Mouse (Mus musculus) thymus, adult 2 months (tissue): Measurements from ENCODE around the gene Aire. TPM values are rescaled to one million over a fixed set of nuclear protein-coding genes. Genes with fewer than 3 reads are reported as not detected.

ENCODE experiments used
- DNase-seq: peaks from one replicate; pipeline ENCODE4 v3.0.0; 2021
- H3K27ac ChIP-seq: fragments of 200-500 bp; 2 replicates; pipeline ENCODE4 v1.5.1; 2012; ENCODE audit warnings: low read length, control low read depth; ENCODE audit not compliant: control insufficient read depth, insufficient read depth
- H3K27me3 ChIP-seq: fragments of 200-500 bp; 2 replicates; pipeline ENCODE4 v1.6.1; 2012; ENCODE audit warnings: mild to moderate bottlenecking, low read length, moderate library complexity, mixed read lengths; ENCODE audit not compliant: control insufficient read depth, insufficient read depth
- H3K36me3 ChIP-seq: fragments of 200-500 bp; 2 replicates; pipeline ENCODE4 v1.6.1; 2012; ENCODE audit warnings: mild to moderate bottlenecking, low read length, moderate library complexity; ENCODE audit not compliant: control insufficient read depth, insufficient read depth
- H3K4me1 ChIP-seq: fragments of 200-500 bp; replicated peaks from 2 replicates; pipeline ENCODE4 v1.6.1; 2012; ENCODE audit warnings: low read length; ENCODE audit not compliant: control insufficient read depth, insufficient read depth
- H3K4me3 ChIP-seq: fragments of 200-500 bp; 2 replicates; pipeline ENCODE4 v1.5.1; 2012; ENCODE audit warnings: mild to moderate bottlenecking, low read length, control low read depth, moderate library complexity; ENCODE audit not compliant: control insufficient read depth, insufficient read depth
- CTCF ChIP-seq: fragments of 200-500 bp; IDR thresholded peaks from 2 replicates; pipeline ENCODE4 v1.5.1; 2012; ENCODE audit warnings: mild to moderate bottlenecking, control low read depth, low read length, moderate library complexity, borderline replicate concordance; ENCODE audit not compliant: control insufficient read depth, poor library complexity, insufficient read depth; ENCODE audit errors: extremely low read depth
- POLR2A ChIP-seq: fragments of 200-500 bp; IDR thresholded peaks from 2 replicates; pipeline ENCODE4 v1.6.1; 2012; ENCODE audit warnings: mild to moderate bottlenecking, low read length, control low read depth, moderate library complexity; ENCODE audit not compliant: control insufficient read depth, poor library complexity, insufficient read depth; ENCODE audit errors: extremely low read depth
- WGBS: fragments of 180-500 bp; shearing (Covaris S2); methylation state at CpG from one replicate; pipeline ENCODE4 v1.1.7; 2018; 5-methylcytosine and 5-hydroxymethylcytosine counted together
- polyA plus RNA-seq: library from polyadenylated mRNA; depleted of rRNA; stranded (reverse); fragments of >200 nt; gene quantifications from 2 replicates; pipeline ENCODE4 v1.2.3, GENCODE M21; 2012

Aire gene
- polyA plus RNA-seq, 1 experiment, result 93.7 TPM

GRCm38 (mm10) chr10:78074151-78074550, 30.7 kb upstream of the Aire start:
- TF ChIP-seq POLR2A, result no peak
- no peak for DNase-seq
- no peaks in the 10 kb centered on the region for H3K36me3 ChIP-seq
- peaks cover 3% of the 10 kb centered on the region; the same call in 1 of the 2 replicates for H3K27me3 ChIP-seq
- peaks cover 31% of the 10 kb centered on the region for H3K4me1 ChIP-seq
- H3K27ac ChIP-seq, result no peak overlapping the region
- H3K4me3 ChIP-seq, result no peak overlapping the region
- 88% methylated on average over 4 of the region's 4 CpGs for WGBS

- DNase-seq, result peak; percentile 64
- Histone ChIP-seq H3K27ac (no peak within 1 kb of the TSS), H3K36me3 (no peaks in the 10 kb centered on the region), H3K4me1 (peaks cover 15% of the 10 kb centered on the region), H3K27me3 (peaks cover 3% of the 10 kb centered on the region; the same call in 1 of the 2 replicates), H3K4me3 (peak within 1 kb of the TSS; percentile 49)
- TF ChIP-seq CTCF (peak; percentile 59; the same call in 1 of the 2 replicates), POLR2A (0 out of 2 replicates have a peak, but pooled peaks have one; percentile 30)
- WGBS, result 1% methylated on average over 66 of the region's 66 CpGs
These were observed 25.9 kb upstream of the Aire start, which contains the start of gene Icosl for GRCm38 (mm10) chr10:78069101-78070011. Gene Icosl, plus strand, starts transcription at chr10:78069302.

DNA sequence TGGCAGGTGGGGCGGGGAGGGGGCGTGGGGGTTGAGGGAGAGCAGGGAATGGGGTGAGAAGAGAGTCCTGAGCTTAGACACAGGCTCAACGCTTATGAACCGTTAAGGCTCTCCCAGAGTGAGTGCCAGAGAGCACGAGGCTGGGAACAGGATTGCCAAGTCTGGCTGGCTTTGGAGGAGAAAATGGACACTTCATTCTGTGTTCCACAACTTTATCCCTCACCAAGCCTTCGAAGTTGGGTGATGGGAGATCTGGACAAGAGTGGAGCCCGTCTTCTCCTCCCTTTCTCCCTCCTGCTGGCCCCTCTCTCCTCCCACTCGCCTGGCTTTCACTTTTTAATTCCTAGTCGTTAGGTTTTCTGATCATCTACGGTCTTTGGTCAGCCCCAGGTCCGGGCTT, 25.1 kb upstream of the Aire start:
- peaks cover 3% of the 10 kb centered on the region; the same call in 1 of the 2 replicates for H3K27me3 ChIP-seq
- WGBS, result 30% methylated on average over 11 of the region's 11 CpGs
- TF ChIP-seq POLR2A, result no peak
- TF ChIP-seq CTCF, result no peak
- no peaks in the 10 kb centered on the region for H3K36me3 ChIP-seq
- no peak overlapping the region for H3K27ac ChIP-seq
- no peak for DNase-seq
- peaks cover 16% of the 10 kb centered on the region for H3K4me1 ChIP-seq
- peak overlapping the region; percentile 2; the same call in 1 of the 2 replicates for H3K4me3 ChIP-seq

DNA sequence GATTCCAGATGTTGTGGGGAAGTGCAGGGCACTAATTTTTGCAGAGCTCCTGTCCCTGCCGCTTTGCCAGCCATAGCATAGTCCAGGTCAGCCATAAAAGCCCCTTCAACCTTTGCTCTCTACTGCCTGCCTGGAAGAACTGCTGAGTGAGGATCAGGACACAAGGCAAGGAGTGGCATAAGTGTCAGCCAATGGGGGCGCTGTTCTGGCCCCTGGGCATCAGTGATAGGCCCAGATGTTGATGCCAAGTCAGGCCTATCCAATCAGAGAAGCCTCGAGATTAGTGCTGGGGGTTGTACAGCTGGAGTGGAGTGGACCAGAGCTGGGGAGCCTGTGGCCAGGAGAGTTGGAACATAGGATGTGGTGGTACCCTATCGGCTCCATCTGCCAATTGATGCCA, 23.8 kb upstream of the Aire start:
- H3K27ac ChIP-seq, result no peak overlapping the region
- WGBS, result 72% methylated on average over 4 of the region's 4 CpGs
- TF ChIP-seq POLR2A, result no peak
- TF ChIP-seq CTCF, result no peak
- H3K27me3 ChIP-seq, result peaks cover 3% of the 10 kb centered on the region; the same call in 1 of the 2 replicates
- DNase-seq, result no peak
- H3K4me1 ChIP-seq, result peaks cover 23% of the 10 kb centered on the region
- H3K4me3 ChIP-seq, result no peak overlapping the region
- H3K36me3 ChIP-seq, result no peaks in the 10 kb centered on the region

DNA sequence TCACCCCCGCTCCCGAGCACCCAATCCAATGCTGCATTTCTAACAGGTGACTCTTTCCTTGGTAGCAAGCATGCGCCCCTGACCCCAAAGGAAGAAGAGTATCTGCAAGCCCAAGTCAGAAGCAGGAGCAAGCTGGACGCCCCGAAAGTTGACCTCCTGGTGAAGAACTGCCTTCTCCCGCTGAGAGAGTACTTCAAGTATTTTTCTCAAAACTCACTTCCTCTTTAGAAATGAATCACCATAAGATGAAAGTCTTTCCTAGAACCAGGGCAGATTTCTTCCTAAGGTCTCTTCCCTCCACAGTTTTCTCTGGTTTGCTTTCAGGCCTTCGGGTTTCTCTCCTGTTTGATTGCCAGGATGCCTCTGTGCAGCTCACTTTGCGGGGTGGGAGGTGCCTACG, 19.7 kb upstream of the Aire start:
- H3K27ac ChIP-seq, result no peak overlapping the region
- H3K27me3 ChIP-seq, result no peaks in the 10 kb centered on the region
- no peak overlapping the region for H3K4me3 ChIP-seq
- TF ChIP-seq POLR2A (no peak), CTCF (no peak)
- DNase-seq, result no peak
- no peaks in the 10 kb centered on the region for H3K36me3 ChIP-seq
- H3K4me1 ChIP-seq, result peaks cover 8% of the 10 kb centered on the region; the same call in 1 of the 2 replicates
- WGBS, result 40% methylated on average over 9 of the region's 9 CpGs

DNA sequence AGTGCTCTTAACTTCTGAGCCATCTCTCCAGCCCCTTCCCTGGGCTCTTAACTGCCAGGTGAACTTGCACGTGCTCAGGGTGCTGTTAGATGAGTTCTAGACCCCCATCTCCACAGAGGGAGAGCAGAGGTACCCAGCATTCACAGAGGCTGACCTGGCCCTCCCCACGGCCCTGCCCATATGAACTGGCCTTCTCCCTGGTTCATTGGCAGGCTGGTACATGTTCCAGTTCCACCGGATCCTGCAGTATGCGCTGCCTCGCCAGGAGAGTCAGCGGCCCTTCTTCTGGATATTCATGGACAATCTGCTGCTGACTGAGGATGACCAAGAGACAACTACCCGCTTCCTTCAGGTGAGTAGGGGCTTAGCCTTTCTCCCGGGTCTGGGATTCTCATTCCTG, 13.6 kb upstream of the Aire start:
- no peak overlapping the region for H3K4me3 ChIP-seq
- H3K27ac ChIP-seq, result no peak overlapping the region
- TF ChIP-seq CTCF (no peak), POLR2A (no peak)
- DNase-seq, result no peak
- no peaks in the 10 kb centered on the region for H3K4me1 ChIP-seq
- WGBS, result 94% methylated on average over 8 of the region's 8 CpGs
- no peaks in the 10 kb centered on the region for H3K27me3 ChIP-seq
- no peaks in the 10 kb centered on the region for H3K36me3 ChIP-seq
